Mouse (Mus musculus) cerebellum, adult 2 months (tissue): Measurements from ENCODE around the gene Tll1.

ENCODE experiments used
- CTCF ChIP-seq: fragments of 200-500 bp; IDR thresholded peaks from 2 replicates; pipeline ENCODE4 v1.5.1; 2011; ENCODE audit warnings: low read depth, mild to moderate bottlenecking, control low read depth, low read length, moderate library complexity, borderline replicate concordance; ENCODE audit not compliant: insufficient read depth
- POLR2A ChIP-seq: fragments of 200-500 bp; IDR thresholded peaks from 2 replicates; pipeline ENCODE4 v1.6.1; 2011; ENCODE audit warnings: low read length, control low read depth, borderline replicate concordance; ENCODE audit not compliant: insufficient read depth

GRCm38 (mm10) chr8:64198326-64198725 is 7.7 kb downstream of the Tll1 start:
- TF ChIP-seq POLR2A (no peak), CTCF (no peak)
